Mouse (Mus musculus) MEL (cell line): ENCODE results near the gene Slc22a2. TPM values are rescaled to one million over a fixed set of nuclear protein-coding genes. Genes with fewer than 3 reads are reported as not detected.

ENCODE experiments used
- DNase-seq: peaks from one replicate; pipeline ENCODE4 v3.0.0; 2011; ENCODE audit warnings: low read depth, low spot score
- H3K27ac ChIP-seq: 2 replicates; pipeline ENCODE4 v1.5.1; 2012; ENCODE audit warnings: low read depth, mild to moderate bottlenecking, control low read depth, low read length, moderate library complexity; ENCODE audit not compliant: control insufficient read depth
- H3K27me3 ChIP-seq, 2 experiments: fragments of 150-350 bp in 1 of 2; sonication (generic) in 1 of 2; 2 replicates each; pipeline ENCODE4 v1.6.1; 2012; ENCODE audit warnings: low read length in 2 of 2, mild to moderate bottlenecking in 2 of 2, improper control_type of control experiment in 1 of 2, moderate library complexity in 1 of 2; ENCODE audit not compliant: insufficient read depth in 2 of 2, control insufficient read depth in 1 of 2
- H3K36me3 ChIP-seq, 2 experiments: 2 replicates each; pipeline ENCODE4 v1.6.1; 2012 to 2014; ENCODE audit warnings: low read length in 2 of 2, improper control_type of control experiment in 1 of 2, inconsistent platforms in 1 of 2, mild to moderate bottlenecking in 1 of 2; ENCODE audit not compliant: insufficient read depth in 2 of 2, control insufficient read depth in 1 of 2
- H3K4me1 ChIP-seq, 2 experiments: fragments of 150-350 bp in 1 of 2; sonication (generic) in 1 of 2; 2 replicates each; pipeline ENCODE4 v1.6.1; 2012; ENCODE audit warnings: low read length in 2 of 2, improper control_type of control experiment in 1 of 2, mild to moderate bottlenecking in 1 of 2; ENCODE audit not compliant: insufficient read depth in 2 of 2, control insufficient read depth in 1 of 2
- H3K4me3 ChIP-seq, 2 experiments: fragments of 150-350 bp in 1 of 2; sonication (generic) in 1 of 2; 2 replicates each; pipeline ENCODE4 v1.5.1; 2012; ENCODE audit warnings: low read depth in 2 of 2, low read length in 2 of 2, mild to moderate bottlenecking in 2 of 2, moderate library complexity in 2 of 2, control low read depth in 1 of 2, improper control_type of control experiment in 1 of 2; ENCODE audit not compliant: control insufficient read depth in 1 of 2, insufficient read depth in 1 of 2
- H3K79me2 ChIP-seq: 2 replicates; pipeline ENCODE4 v1.6.1; 2012; ENCODE audit warnings: mild to moderate bottlenecking, low read length, moderate library complexity; ENCODE audit not compliant: control insufficient read depth, poor library complexity, insufficient read depth
- H3K9ac ChIP-seq: 2 replicates; pipeline ENCODE4 v1.6.1; 2012; ENCODE audit warnings: low read depth, mild to moderate bottlenecking, control low read depth, low read length, moderate library complexity; ENCODE audit not compliant: control insufficient read depth, poor library complexity, severe bottlenecking
- H3K9me3 ChIP-seq: fragments of 150-350 bp; sonication (generic); replicated peaks from 2 replicates; pipeline ENCODE4 v1.6.1; 2012; ENCODE audit warnings: mild to moderate bottlenecking, low read length, improper control_type of control experiment, moderate library complexity; ENCODE audit not compliant: insufficient read depth
- CHD1 ChIP-seq: IDR thresholded peaks from 2 replicates; pipeline ENCODE4 v1.6.1; 2012; ENCODE audit warnings: low read depth, mild to moderate bottlenecking, inconsistent platforms, low read length, improper control_type of control experiment
- CTCF ChIP-seq, 3 experiments: IDR thresholded peaks in 2 of 3; conservative IDR thresholded peaks in 1 of 3; 2 replicates each; pipeline ENCODE4 v1.5.1; 2011 to 2012; ENCODE audit warnings: low read length in 3 of 3, low read depth in 2 of 3, mild to moderate bottlenecking in 2 of 3, improper control_type of control experiment in 1 of 3, inconsistent platforms in 1 of 3, mixed read lengths in 1 of 3, moderate library complexity in 1 of 3; ENCODE audit not compliant: control insufficient read depth in 1 of 3, insufficient read depth in 1 of 3, poor library complexity in 1 of 3, severe bottlenecking in 1 of 3
- E2F4 ChIP-seq: IDR thresholded peaks from 2 replicates; pipeline ENCODE4 v1.6.1; 2011; ENCODE audit warnings: low read depth, low read length, improper control_type of control experiment, borderline replicate concordance
- ELF1 ChIP-seq: IDR thresholded peaks from 2 replicates; pipeline ENCODE4 v1.6.1; 2014; ENCODE audit warnings: low read depth, mild to moderate bottlenecking, inconsistent platforms, low read length, improper control_type of control experiment, moderate library complexity
- GABPA ChIP-seq: IDR thresholded peaks from 2 replicates; pipeline ENCODE4 v1.6.1; 2012; ENCODE audit warnings: low read depth, mild to moderate bottlenecking, inconsistent platforms, low read length, improper control_type of control experiment, moderate library complexity
- MAFK ChIP-seq: IDR thresholded peaks from 2 replicates; pipeline ENCODE4 v1.6.1; 2011; ENCODE audit warnings: low read depth, mild to moderate bottlenecking, low read length, improper control_type of control experiment, borderline replicate concordance
- MAX ChIP-seq: IDR thresholded peaks from 2 replicates; pipeline ENCODE4 v1.6.1; 2011; ENCODE audit warnings: low read length, improper control_type of control experiment
- MEF2A ChIP-seq: IDR thresholded peaks from 2 replicates; pipeline ENCODE4 v1.6.1; 2014; ENCODE audit warnings: low read depth, mild to moderate bottlenecking, inconsistent platforms, low read length, improper control_type of control experiment; ENCODE audit not compliant: poor library complexity, insufficient replicate concordance, severe bottlenecking; ENCODE audit errors: extremely low read depth
- NELFE ChIP-seq: IDR thresholded peaks from 2 replicates; pipeline ENCODE4 v1.6.1; 2011; ENCODE audit warnings: low read depth, low read length, improper control_type of control experiment
- NRF1 ChIP-seq: IDR thresholded peaks from 2 replicates; pipeline ENCODE4 v1.6.1; 2014; ENCODE audit warnings: low read depth, mild to moderate bottlenecking, inconsistent platforms, low read length, improper control_type of control experiment, moderate library complexity; ENCODE audit not compliant: poor library complexity, insufficient read depth, severe bottlenecking
- POLR2A ChIP-seq, 2 experiments: IDR thresholded peaks; 2 replicates each; pipeline ENCODE4 v1.6.1; 2011 to 2012; ENCODE audit warnings: low read length in 2 of 2, mild to moderate bottlenecking in 2 of 2, control low read depth in 1 of 2, improper control_type of control experiment in 1 of 2, low read depth in 1 of 2, moderate library complexity in 1 of 2; ENCODE audit not compliant: control insufficient read depth in 1 of 2, insufficient read depth in 1 of 2, poor library complexity in 1 of 2
- POLR2AphosphoS2 ChIP-seq: IDR thresholded peaks from 2 replicates; pipeline ENCODE4 v1.6.1; 2011; ENCODE audit warnings: low read length, improper control_type of control experiment
- TAL1 ChIP-seq: IDR thresholded peaks from 2 replicates; pipeline ENCODE4 v1.6.1; 2012; ENCODE audit warnings: mild to moderate bottlenecking, inconsistent platforms, low read length, moderate library complexity, mixed read lengths
- TCF12 ChIP-seq: IDR thresholded peaks from 2 replicates; pipeline ENCODE4 v1.6.1; 2014; ENCODE audit warnings: low read depth, mild to moderate bottlenecking, inconsistent platforms, low read length, improper control_type of control experiment, moderate library complexity
- UBTF ChIP-seq: IDR thresholded peaks from 2 replicates; pipeline ENCODE4 v1.6.1; 2012; ENCODE audit warnings: low read depth, mild to moderate bottlenecking, inconsistent platforms, low read length, improper control_type of control experiment, moderate library complexity, borderline replicate concordance; ENCODE audit not compliant: insufficient read depth
- USF1 ChIP-seq: IDR thresholded peaks from 2 replicates; pipeline ENCODE4 v1.6.1; 2014; ENCODE audit warnings: low read depth, mild to moderate bottlenecking, inconsistent platforms, low read length, improper control_type of control experiment, moderate library complexity
- USF2 ChIP-seq, 2 experiments: IDR thresholded peaks; 2 replicates each; pipeline ENCODE4 v1.6.1; 2011 to 2012; ENCODE audit warnings: improper control_type of control experiment in 2 of 2, low read length in 2 of 2, borderline replicate concordance in 1 of 2, inconsistent platforms in 1 of 2, low read depth in 1 of 2, mild to moderate bottlenecking in 1 of 2; ENCODE audit not compliant: insufficient read depth in 1 of 2
- ZC3H11A ChIP-seq: IDR thresholded peaks from 2 replicates; pipeline ENCODE4 v1.6.1; 2012; ENCODE audit warnings: low read depth, mild to moderate bottlenecking, inconsistent platforms, low read length, improper control_type of control experiment
- ZMIZ1 ChIP-seq: IDR thresholded peaks from 2 replicates; pipeline ENCODE4 v1.6.1; 2012; ENCODE audit warnings: low read depth, mild to moderate bottlenecking, inconsistent platforms, low read length, improper control_type of control experiment, moderate library complexity
- ZNF384 ChIP-seq: IDR thresholded peaks from 2 replicates; pipeline ENCODE4 v1.6.1; 2012; ENCODE audit warnings: low read depth, mild to moderate bottlenecking, inconsistent platforms, low read length, improper control_type of control experiment
- polyA plus RNA-seq, 2 experiments: library from polyadenylated mRNA; stranded (reverse) in 1 of 2; unstranded in 1 of 2; fragments of >175 nt in 1 of 2; fragments of >200 nt in 1 of 2; gene quantifications; 2 replicates each; pipeline versions ENCODE4 v1.2.1 to v1.2.4; 2012; ENCODE audit warnings: low replicate concordance in 2 of 2, low read depth in 1 of 2; ENCODE audit not compliant: insufficient read length in 2 of 2, insufficient read depth in 1 of 2, missing spikeins in 1 of 2
- total RNA-seq: library from RNA; depleted of rRNA; stranded (reverse); fragments of 300-350 nt; gene quantifications from 2 replicates; pipeline ENCODE4 v1.2.3, GENCODE M21; 2012

Gene Slc22a2
- total and polyA plus RNA-seq, 3 experiments: not detected

DNA sequence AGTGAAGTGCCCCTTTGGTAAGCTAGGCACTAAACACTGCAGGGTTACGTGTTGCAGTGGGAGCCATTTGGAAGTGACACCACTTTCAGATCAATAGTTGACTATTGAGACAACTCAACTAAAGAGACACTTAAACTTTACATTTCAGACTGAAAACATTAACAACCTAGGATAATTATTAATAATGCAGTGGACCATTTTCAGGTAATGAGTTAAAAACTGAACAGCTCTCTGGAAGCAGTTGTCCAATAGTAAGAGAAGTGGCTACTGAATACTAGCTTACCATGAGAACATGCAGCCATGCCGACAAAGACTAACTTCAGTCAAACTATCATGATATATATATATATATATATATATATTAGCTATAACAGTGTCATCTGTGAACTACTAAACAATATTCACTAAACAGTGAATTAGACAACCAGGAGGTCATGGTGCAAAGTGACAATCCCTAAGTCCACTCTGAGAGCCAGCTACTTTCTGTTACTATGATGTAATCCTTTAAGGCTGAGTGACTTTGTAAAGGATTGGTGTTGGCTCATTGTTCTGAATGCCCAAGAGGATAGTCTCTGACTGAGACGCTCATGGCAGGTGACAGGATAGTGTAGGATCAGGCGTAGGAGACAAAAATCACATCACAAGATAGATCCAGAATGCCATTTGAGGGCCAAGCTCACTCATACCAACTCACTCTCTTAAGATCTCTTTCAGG is 7.1 kb downstream of the Slc22a2 start:
- H3K36me3 ChIP-seq: no peaks in the 10 kb centered on the region
- H3K4me3 ChIP-seq: no peak overlapping the region
- no peaks in the 10 kb centered on the region; a peak in 1 of 4 replicates for H3K27me3 ChIP-seq
- H3K9me3 ChIP-seq: no peaks in the 10 kb centered on the region
- TF ChIP-seq CTCF (IDR thresholded peaks at IDR 0.05 in 2 of 3, conservative IDR thresholded peaks at IDR 0.05 in 1 of 3; ENCODE audit: control insufficient read depth in 1 of 3, insufficient read depth in 1 of 3, low read depth in 2 of 3, low read length in 3 of 3, poor library complexity in 1 of 3, severe bottlenecking in 1 of 3): no peak
- H3K27ac ChIP-seq: no peak overlapping the region
- no peak for DNase-seq
- no peaks in the 10 kb centered on the region for H3K79me2 ChIP-seq
- no peak overlapping the region for H3K9ac ChIP-seq
- H3K4me1 ChIP-seq: no peaks in the 10 kb centered on the region

DNA sequence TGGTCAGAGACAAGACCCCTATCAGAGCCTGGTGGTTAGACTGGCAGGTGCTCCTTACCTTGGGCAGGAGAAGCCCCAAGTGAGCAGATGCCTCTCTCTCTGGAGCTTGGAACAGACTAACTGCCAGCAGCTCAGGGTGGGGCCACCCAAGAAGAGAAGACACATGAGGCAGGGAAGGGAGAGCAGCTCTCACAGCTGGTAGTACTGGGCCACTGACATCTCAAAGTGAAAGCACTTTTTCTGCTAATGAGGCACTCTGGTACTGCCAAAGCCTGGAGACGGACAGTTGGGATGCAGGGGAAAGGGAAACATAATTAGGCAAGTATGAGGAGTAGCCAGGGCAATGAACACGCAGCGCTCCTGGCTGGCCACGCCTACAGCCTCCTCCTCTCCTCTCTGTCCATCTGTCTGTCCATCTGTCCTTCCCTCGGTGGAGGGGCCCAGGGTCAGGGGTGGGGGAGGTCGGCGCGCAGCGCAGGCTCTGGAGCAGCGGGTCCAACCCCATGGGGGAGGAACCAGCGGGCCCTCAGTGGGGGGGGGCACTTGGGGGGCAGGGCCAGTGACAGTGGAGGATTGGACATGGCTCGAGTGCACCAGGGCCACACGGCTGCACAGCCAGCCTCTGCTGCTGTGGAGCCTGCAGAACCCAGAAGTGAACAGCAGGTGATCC is 12.0 kb downstream of the Slc22a2 start:
- Histone ChIP-seq H3K9ac (no peak overlapping the region), H3K27me3 (no peaks in the 10 kb centered on the region; a peak in 1 of 4 replicates), H3K27ac (no peak overlapping the region), H3K4me1 (no peaks in the 10 kb centered on the region), H3K79me2 (no peaks in the 10 kb centered on the region), H3K9me3 (no peaks in the 10 kb centered on the region), H3K4me3 (no peak overlapping the region), H3K36me3 (no peaks in the 10 kb centered on the region)
- TF ChIP-seq TAL1 (no peak), CHD1 (no peak), MEF2A (no peak), TCF12 (no peak), E2F4 (no peak), ELF1 (no peak), POLR2A (IDR thresholded peaks at IDR 0.05; ENCODE audit: control insufficient read depth in 1 of 2, insufficient read depth in 1 of 2, low read depth in 1 of 2, low read length in 2 of 2, poor library complexity in 1 of 2) (no peak), ZNF384 (no peak), USF1 (no peak), ZMIZ1 (no peak), USF2 (IDR thresholded peaks at IDR 0.05; ENCODE audit: borderline replicate concordance in 1 of 2, insufficient read depth in 1 of 2, low read depth in 1 of 2, low read length in 2 of 2) (no peak), NELFE (no peak), GABPA (no peak), NRF1 (no peak), ZC3H11A (no peak), UBTF (no peak), POLR2AphosphoS2 (no peak), MAFK (no peak), MAX (no peak)
- no peak for DNase-seq
